Mouse (Mus musculus) heart, embryonic 15.5 days (tissue): ENCODE measurements around the gene Atp8b4. TPM values are rescaled to one million over a fixed set of nuclear protein-coding genes. Genes with fewer than 3 reads are reported as not detected.
"Not testable (repeated sequence)": the region's sequence is repeated elsewhere in the genome, so short reads cannot be mapped to it uniquely, and the experiment has no call there.

Experiments used
- ATAC-seq: fragments of 200-750 bp; cut with Nextera tagmentation; replicated peaks from 2 replicates; pipeline ENCODE4 v1.8.0; 2017; ENCODE audit warnings: low read depth, moderate TSS enrichment; ENCODE audit not compliant: insufficient number of reproducible peaks, insufficient read depth, low FRiP score
- H3K27ac ChIP-seq: fragments of 300-500 bp; sonication (generic); 2 replicates; pipeline ENCODE4 v1.5.1; 2015; ENCODE audit warnings: mild to moderate bottlenecking, inconsistent platforms
- H3K27me3 ChIP-seq: fragments of 300-500 bp; sonication (generic); 2 replicates; pipeline ENCODE4 v1.6.1; 2015; ENCODE audit warnings: inconsistent platforms
- H3K36me3 ChIP-seq: fragments of 300-500 bp; sonication (generic); 2 replicates; pipeline ENCODE4 v1.6.1; 2015; ENCODE audit warnings: mild to moderate bottlenecking, inconsistent platforms
- H3K4me1 ChIP-seq: fragments of 300-500 bp; sonication (generic); replicated peaks from 2 replicates; pipeline ENCODE4 v1.6.1; 2015; ENCODE audit warnings: inconsistent platforms
- H3K4me2 ChIP-seq: fragments of 300-500 bp; sonication (generic); 2 replicates; pipeline ENCODE4 v1.6.1; 2015; ENCODE audit warnings: inconsistent platforms, mild to moderate bottlenecking, moderate library complexity
- H3K4me3 ChIP-seq: fragments of 300-500 bp; sonication (generic); 2 replicates; pipeline ENCODE4 v1.5.1; 2015; ENCODE audit warnings: mild to moderate bottlenecking, inconsistent platforms
- H3K9ac ChIP-seq: fragments of 300-500 bp; sonication (generic); 2 replicates; pipeline ENCODE4 v1.6.1; 2015; ENCODE audit warnings: mild to moderate bottlenecking, inconsistent platforms
- H3K9me3 ChIP-seq: fragments of 300-500 bp; sonication (generic); replicated peaks from 2 replicates; pipeline ENCODE4 v1.6.1; 2016; ENCODE audit warnings: inconsistent platforms
- WGBS: fragments of 180-500 bp; shearing (Covaris S2); methylation state at CpG from one replicate; pipeline ENCODE4 v1.1.7; 2015; ENCODE audit warnings: mixed read lengths; 5-methylcytosine and 5-hydroxymethylcytosine counted together
- polyA plus RNA-seq: library from polyadenylated mRNA; unstranded; fragments of >200 nt; fragmentation: Nextera tagmentation; extraction: Ambion mirVana; gene quantifications from 2 replicates; pipeline ENCODE4 v1.2.1, GENCODE M21; 2015

Gene Atp8b4
- polyA plus RNA-seq, result 0.34 and 3.0 TPM in 2 replicates

GRCm38 (mm10) chr2:126500521-126500920, at the start of gene Atp8b4:
Gene Atp8b4, minus strand, starts transcription at chr2:126500674.
- Histone ChIP-seq H3K36me3 (no peaks in the 10 kb centered on the region), H3K4me2 (no peak within 1 kb of the TSS), H3K4me3 (no peak within 1 kb of the TSS), H3K27me3 (no peaks in the 10 kb centered on the region), H3K9me3 (no peaks in the 10 kb centered on the region), H3K27ac (no peak within 1 kb of the TSS), H3K4me1 (no peaks in the 10 kb centered on the region), H3K9ac (no peak within 1 kb of the TSS)
- WGBS, result 85% methylated on average over 6 of the region's 6 CpGs
- no peak for ATAC-seq

DNA sequence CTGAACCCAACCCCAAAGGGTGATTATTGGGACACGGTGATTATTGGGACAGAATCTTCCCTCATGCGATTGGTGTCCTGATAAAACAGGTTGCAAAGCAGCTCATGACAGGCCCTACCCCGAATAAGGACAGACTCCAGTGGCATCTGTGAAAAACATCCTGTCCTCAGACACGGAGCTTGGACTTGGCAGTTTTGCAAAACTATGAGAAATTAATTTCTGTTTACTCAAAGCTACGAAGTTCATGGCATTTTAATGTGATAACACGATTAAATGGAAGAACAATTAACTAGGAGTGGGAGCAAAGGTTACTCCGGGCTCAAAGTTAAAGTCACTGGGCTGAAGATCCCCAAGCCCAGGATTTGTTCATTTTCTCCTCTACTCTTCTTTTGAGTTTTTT, 49.2 kb upstream of the Atp8b4 start:
- ATAC-seq, result no peak
- 80% methylated on average over 7 of the region's 7 CpGs for WGBS

GRCm38 (mm10) chr2:126546392-126546791, 45.9 kb upstream of the Atp8b4 start:
- Histone ChIP-seq H3K27ac (no peak overlapping the region), H3K4me2 (no peak overlapping the region), H3K4me3 (no peak overlapping the region), H3K36me3 (no peaks in the 10 kb centered on the region), H3K9me3 (no peaks in the 10 kb centered on the region), H3K27me3 (peaks cover 17% of the 10 kb centered on the region), H3K9ac (no peak overlapping the region), H3K4me1 (no peaks in the 10 kb centered on the region)
- 72% methylated on average over 3 of the region's 3 CpGs for WGBS
- ATAC-seq, result no peak

More for the DNA sequence above, 49.2 kb upstream of the Atp8b4 start:
- H3K4me2 ChIP-seq, result no peak overlapping the region
- no peak overlapping the region for H3K4me3 ChIP-seq
- H3K4me1 ChIP-seq, result peaks cover 13% of the 10 kb centered on the region
- H3K9ac ChIP-seq, result no peak overlapping the region
- H3K36me3 ChIP-seq, result no peaks in the 10 kb centered on the region
- peaks cover 50% of the 10 kb centered on the region for H3K27me3 ChIP-seq
- no peak overlapping the region for H3K27ac ChIP-seq
- H3K9me3 ChIP-seq, result no peaks in the 10 kb centered on the region

GRCm38 (mm10) chr2:126545297-126545696, 44.8 kb upstream of the Atp8b4 start:
- WGBS, result 70% methylated on average over 5 of the region's 5 CpGs
- Histone ChIP-seq H3K27ac (no peak overlapping the region), H3K36me3 (no peaks in the 10 kb centered on the region), H3K4me2 (no peak overlapping the region), H3K9ac (no peak overlapping the region), H3K4me1 (0 out of 2 replicates have a peak, but pooled peaks cover 6% of the 10 kb centered on the region), H3K27me3 (peaks cover 8% of the 10 kb centered on the region; the same call in 1 of the 2 replicates), H3K9me3 (no peaks in the 10 kb centered on the region), H3K4me3 (no peak overlapping the region)
- ATAC-seq, result no peak

- ATAC-seq, result no peak
- WGBS, result 88% methylated on average over 5 of the region's 5 CpGs
Measured at GRCm38 (mm10) chr2:126542211-126542610, 41.7 kb upstream of the Atp8b4 start.

GRCm38 (mm10) chr2:126540390-126540925, 40.0 kb upstream of the Atp8b4 start:
- ATAC-seq, result no peak

More at GRCm38 (mm10) chr2:126542211-126542610, 41.7 kb upstream of the Atp8b4 start:
- no peaks in the 10 kb centered on the region for H3K9me3 ChIP-seq
- H3K9ac ChIP-seq, result no peak overlapping the region
- 0 out of 2 replicates have a peak, but pooled peaks cover 6% of the 10 kb centered on the region for H3K4me1 ChIP-seq
- H3K36me3 ChIP-seq, result no peaks in the 10 kb centered on the region
- H3K4me3 ChIP-seq, result no peak overlapping the region
- no peaks in the 10 kb centered on the region for H3K27me3 ChIP-seq
- H3K4me2 ChIP-seq, result no peak overlapping the region
- H3K27ac ChIP-seq, result no peak overlapping the region

GRCm38 (mm10) chr2:126537654-126538053, 37.2 kb upstream of the Atp8b4 start:
- Histone ChIP-seq H3K9ac (no peak overlapping the region), H3K4me2 (no peak overlapping the region), H3K4me1 (0 out of 2 replicates have a peak, but pooled peaks cover 6% of the 10 kb centered on the region), H3K27ac (no peak overlapping the region), H3K36me3 (no peaks in the 10 kb centered on the region), H3K9me3 (no peaks in the 10 kb centered on the region), H3K27me3 (no peaks in the 10 kb centered on the region), H3K4me3 (no peak overlapping the region)
- ATAC-seq, result no peak

More at GRCm38 (mm10) chr2:126540390-126540925, 40.0 kb upstream of the Atp8b4 start:
- Histone ChIP-seq H3K27ac (no peak overlapping the region; the same call in 1 of the 2 replicates), H3K9me3 (no peaks in the 10 kb centered on the region), H3K4me1 (0 out of 2 replicates have a peak, but pooled peaks cover 6% of the 10 kb centered on the region), H3K9ac (no peak overlapping the region), H3K36me3 (no peaks in the 10 kb centered on the region), H3K4me3 (no peak overlapping the region), H3K4me2 (no peak overlapping the region), H3K27me3 (no peaks in the 10 kb centered on the region)
- 54% methylated on average over 6 of the region's 6 CpGs for WGBS

- Histone ChIP-seq H3K27ac (no peak overlapping the region), H3K9me3 (no peaks in the 10 kb centered on the region), H3K36me3 (no peaks in the 10 kb centered on the region), H3K9ac (no peak overlapping the region), H3K4me3 (no peak overlapping the region), H3K27me3 (no peaks in the 10 kb centered on the region), H3K4me1 (no peaks in the 10 kb centered on the region), H3K4me2 (no peak overlapping the region)
- ATAC-seq, result no peak
- 70% methylated on average over 3 of the region's 3 CpGs for WGBS
Measured at GRCm38 (mm10) chr2:126530581-126530980, 30.1 kb upstream of the Atp8b4 start.

GRCm38 (mm10) chr2:126527461-126527860, 27.0 kb upstream of the Atp8b4 start:
- H3K4me1 ChIP-seq, result no peaks in the 10 kb centered on the region
- no peak overlapping the region for H3K9ac ChIP-seq
- WGBS, result 80% methylated on average over 8 of the region's 8 CpGs
- H3K9me3 ChIP-seq, result no peaks in the 10 kb centered on the region
- no peak overlapping the region for H3K4me2 ChIP-seq
- H3K27ac ChIP-seq, result no peak overlapping the region
- no peak overlapping the region for H3K4me3 ChIP-seq
- ATAC-seq, result no peak
- H3K36me3 ChIP-seq, result no peaks in the 10 kb centered on the region
- H3K27me3 ChIP-seq, result no peaks in the 10 kb centered on the region

DNA sequence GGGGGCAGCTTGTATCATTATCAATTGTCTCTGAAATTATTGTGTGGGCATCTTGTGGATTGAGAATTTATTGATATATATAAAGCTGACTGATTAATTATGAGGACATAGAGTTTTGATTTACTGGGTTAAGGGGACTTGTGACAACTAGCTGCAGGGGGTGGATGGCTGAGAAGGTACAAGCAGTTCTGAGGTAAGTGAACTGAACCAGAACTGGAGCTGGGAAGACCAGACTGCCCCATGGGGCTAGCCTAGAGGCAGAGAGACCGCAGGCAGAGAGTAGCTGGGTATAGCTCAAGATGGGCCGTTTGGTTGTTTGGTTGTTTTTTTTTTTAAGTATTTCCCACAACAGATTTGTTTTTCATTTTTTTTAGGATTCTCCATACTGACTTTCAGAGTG, 23.8 kb upstream of the Atp8b4 start:
- no peak for ATAC-seq
- H3K9ac ChIP-seq, result no peak overlapping the region
- no peak overlapping the region for H3K4me2 ChIP-seq

DNA sequence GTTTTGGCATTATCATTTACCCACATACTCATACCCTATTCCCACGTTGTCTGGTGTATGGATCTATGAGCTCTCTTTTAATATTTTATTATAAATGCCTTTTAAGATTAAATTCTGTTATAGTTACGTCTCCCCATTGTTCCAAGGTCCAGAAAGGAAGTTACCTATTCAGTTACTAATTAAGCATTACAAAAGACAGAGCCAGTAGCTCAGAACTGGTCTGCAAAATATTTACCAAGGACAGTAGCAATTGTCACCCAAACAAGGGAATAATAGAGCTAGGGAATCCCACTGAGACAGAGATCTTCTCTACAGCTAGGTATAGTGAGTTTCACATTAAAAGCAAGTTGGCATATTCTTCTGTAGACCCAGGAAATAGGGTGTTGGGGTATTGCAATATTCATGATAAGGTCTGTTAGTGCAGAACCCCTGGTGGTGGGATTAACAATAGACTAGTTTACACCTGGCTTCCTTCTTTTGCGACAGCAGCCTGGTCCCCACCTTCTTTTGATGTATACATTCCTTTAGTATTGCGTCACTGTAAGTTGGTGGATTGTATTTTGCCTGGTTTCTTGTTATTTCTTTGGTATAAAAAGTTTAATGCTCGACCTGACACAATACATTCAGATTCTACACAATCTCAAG, 22.7 kb upstream of the Atp8b4 start:
- not testable (repeated sequence) for H3K4me1 ChIP-seq, H3K4me3 ChIP-seq, H3K4me2 ChIP-seq, H3K9ac ChIP-seq, H3K27me3 ChIP-seq, H3K36me3 ChIP-seq, ATAC-seq, H3K27ac ChIP-seq, H3K9me3 ChIP-seq
- WGBS, result 55% methylated on average over 5 of the region's 5 CpGs

More for the DNA sequence above, 23.8 kb upstream of the Atp8b4 start:
- H3K36me3 ChIP-seq, result no peaks in the 10 kb centered on the region
- no peaks in the 10 kb centered on the region for H3K27me3 ChIP-seq
- H3K4me3 ChIP-seq, result no peak overlapping the region
- H3K4me1 ChIP-seq, result peaks cover 5% of the 10 kb centered on the region; the same call in 1 of the 2 replicates
- H3K27ac ChIP-seq, result no peak overlapping the region
- H3K9me3 ChIP-seq, result no peaks in the 10 kb centered on the region
- WGBS, result 72% methylated on average over 2 of the region's 2 CpGs

DNA sequence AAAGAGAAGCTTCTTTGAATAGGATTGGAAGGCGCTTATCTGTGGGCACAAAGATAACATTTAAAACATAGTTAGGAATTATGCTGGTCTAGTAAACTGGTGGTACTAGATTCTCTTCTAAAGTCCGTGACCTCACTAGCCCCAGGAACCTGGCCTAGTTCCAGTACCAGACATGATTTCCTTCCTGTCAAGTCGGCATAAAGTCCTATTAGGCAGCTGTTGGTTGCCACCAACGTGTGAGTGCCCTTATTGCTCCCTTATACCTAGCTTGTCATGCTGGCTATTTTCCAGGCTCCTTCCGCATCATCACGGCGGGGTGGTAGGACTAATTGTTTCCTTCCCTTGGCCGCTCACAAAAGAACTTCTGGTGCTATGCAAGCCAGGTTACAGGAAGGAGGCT, 21.6 kb upstream of the Atp8b4 start:
- H3K4me3 ChIP-seq, result no peak overlapping the region
- H3K27me3 ChIP-seq, result no peaks in the 10 kb centered on the region
- no peak overlapping the region for H3K4me2 ChIP-seq
- no peak for ATAC-seq
- H3K27ac ChIP-seq, result no peak overlapping the region
- 66% methylated on average over 8 of the region's 8 CpGs for WGBS
- no peaks in the 10 kb centered on the region for H3K9me3 ChIP-seq
- no peak overlapping the region for H3K9ac ChIP-seq
- peaks cover 5% of the 10 kb centered on the region; the same call in 1 of the 2 replicates for H3K4me1 ChIP-seq
- no peaks in the 10 kb centered on the region for H3K36me3 ChIP-seq
